Mouse (Mus musculus) CH12.LX (cell line): ENCODE measurements around the gene Hltf. TPM values are rescaled to one million over a fixed set of nuclear protein-coding genes. Genes with fewer than 3 reads are reported as not detected.

Experiments
- DNase-seq: peaks from one replicate; pipeline ENCODE4 v3.0.0-alpha.2; 2013; ENCODE audit errors: extremely low read depth
- H3K27ac ChIP-seq: 2 replicates; pipeline ENCODE4 v1.5.1; 2012; ENCODE audit warnings: low read depth, mild to moderate bottlenecking, control low read depth, moderate library complexity; ENCODE audit not compliant: insufficient read depth
- H3K27me3 ChIP-seq: replicated peaks from 2 replicates; pipeline ENCODE3; 2012; ENCODE audit warnings: inconsistent platforms
- H3K36me3 ChIP-seq, 2 experiments: replicated peaks in 1 of 2; 2 replicates each; pipeline versions ENCODE3 to v1.6.1; 2012; ENCODE audit warnings: inconsistent platforms in 1 of 2, low read length in 1 of 2, mild to moderate bottlenecking in 1 of 2, mixed read lengths in 1 of 2, moderate library complexity in 1 of 2; ENCODE audit not compliant: control insufficient read depth in 1 of 2, insufficient read depth in 1 of 2
- H3K4me1 ChIP-seq, 2 experiments: 2 replicates each; pipeline ENCODE4 v1.6.1; 2012; ENCODE audit warnings: inconsistent platforms in 1 of 2, moderate library complexity in 1 of 2; ENCODE audit not compliant: insufficient read depth in 2 of 2, control insufficient read depth in 1 of 2
- H3K4me2 ChIP-seq: 2 replicates; pipeline ENCODE4 v1.6.1; 2012; ENCODE audit warnings: low read depth, mild to moderate bottlenecking, control low read depth; ENCODE audit not compliant: poor library complexity, insufficient read depth, severe bottlenecking
- H3K4me3 ChIP-seq, 3 experiments: fragments of 150-350 bp in 1 of 3; sonication (generic) in 1 of 3; replicated peaks in 1 of 3; 2 replicates each; pipeline versions ENCODE3 to v1.5.1; 2011 to 2012; ENCODE audit warnings: low read depth in 2 of 3, low read length in 2 of 3, mild to moderate bottlenecking in 2 of 3, moderate library complexity in 2 of 3, control low read depth in 1 of 3, improper control_type of control experiment in 1 of 3, inconsistent platforms in 1 of 3, mixed read lengths in 1 of 3; ENCODE audit not compliant: poor library complexity in 1 of 3
- H3K79me2 ChIP-seq: replicated peaks from 2 replicates; pipeline ENCODE4 v1.6.1; 2012; ENCODE audit warnings: mild to moderate bottlenecking, moderate library complexity; ENCODE audit not compliant: control insufficient read depth, poor library complexity, insufficient read depth, severe bottlenecking; ENCODE audit errors: extremely low read depth
- H3K9ac ChIP-seq: 2 replicates; pipeline ENCODE4 v1.6.1; 2012; ENCODE audit warnings: low read depth, mild to moderate bottlenecking, control low read depth, moderate library complexity; ENCODE audit not compliant: insufficient read depth
- H3K9me3 ChIP-seq: replicated peaks from 2 replicates; pipeline ENCODE3; 2012; ENCODE audit warnings: low read length, inconsistent platforms, mixed read lengths
- BHLHE40 ChIP-seq: IDR thresholded peaks from 2 replicates; pipeline ENCODE4 v1.6.1; 2011; ENCODE audit warnings: mild to moderate bottlenecking, low read depth, low read length, improper control_type of control experiment
- E2F4 ChIP-seq: IDR thresholded peaks from 2 replicates; pipeline ENCODE4 v1.6.1; 2011; ENCODE audit warnings: low read depth, low read length, improper control_type of control experiment; ENCODE audit not compliant: insufficient replicate concordance
- ELF1 ChIP-seq: IDR thresholded peaks from 2 replicates; pipeline ENCODE4 v1.6.1; 2014; ENCODE audit warnings: low read depth, mild to moderate bottlenecking, inconsistent platforms, low read length, improper control_type of control experiment
- EP300 ChIP-seq: IDR thresholded peaks from 2 replicates; pipeline ENCODE4 v1.6.1; 2011; ENCODE audit warnings: low read length, improper control_type of control experiment
- ETS1 ChIP-seq: conservative IDR thresholded peaks from 2 replicates; pipeline ENCODE4 v1.6.1; 2012; ENCODE audit warnings: low read depth, mild to moderate bottlenecking, inconsistent platforms, low read length, improper control_type of control experiment, moderate library complexity
- HCFC1 ChIP-seq: IDR thresholded peaks from 2 replicates; pipeline ENCODE4 v1.6.1; 2012; ENCODE audit warnings: low read depth, mild to moderate bottlenecking, inconsistent platforms, low read length, improper control_type of control experiment
- IRF4 ChIP-seq: IDR thresholded peaks from 2 replicates; pipeline ENCODE4 v1.6.1; 2014; ENCODE audit warnings: low read depth, mild to moderate bottlenecking, inconsistent platforms, low read length, improper control_type of control experiment
- JUN ChIP-seq: IDR thresholded peaks from 2 replicates; pipeline ENCODE4 v1.6.1; 2011; ENCODE audit warnings: low read depth, mild to moderate bottlenecking, low read length, improper control_type of control experiment, moderate library complexity; ENCODE audit not compliant: insufficient read depth
- JUND ChIP-seq: conservative IDR thresholded peaks from 2 replicates; pipeline ENCODE4 v1.6.1; 2011; ENCODE audit warnings: low read depth, low read length, improper control_type of control experiment
- MAFK ChIP-seq: IDR thresholded peaks from 2 replicates; pipeline ENCODE4 v1.6.1; 2011; ENCODE audit warnings: low read length, improper control_type of control experiment; ENCODE audit not compliant: insufficient replicate concordance
- MAX ChIP-seq: IDR thresholded peaks from 2 replicates; pipeline ENCODE4 v1.6.1; 2011; ENCODE audit warnings: low read length, improper control_type of control experiment
- MAZ ChIP-seq: IDR thresholded peaks from 2 replicates; pipeline ENCODE4 v1.6.1; 2012; ENCODE audit warnings: low read depth, mild to moderate bottlenecking, inconsistent platforms, low read length, improper control_type of control experiment, moderate library complexity
- MEF2A ChIP-seq: IDR thresholded peaks from 2 replicates; pipeline ENCODE4 v1.6.1; 2014; ENCODE audit warnings: low read depth, mild to moderate bottlenecking, inconsistent platforms, low read length, improper control_type of control experiment, borderline replicate concordance
- MYC ChIP-seq: IDR thresholded peaks from 2 replicates; pipeline ENCODE4 v1.6.1; 2011; ENCODE audit warnings: low read depth, mild to moderate bottlenecking, improper control_type of control experiment, low read length
- POLR2A ChIP-seq: IDR thresholded peaks from 2 replicates; pipeline ENCODE4 v1.6.1; 2011; ENCODE audit warnings: low read depth, mild to moderate bottlenecking, improper control_type of control experiment, low read length
- RCOR1 ChIP-seq: conservative IDR thresholded peaks from 2 replicates; pipeline ENCODE4 v1.6.1; 2012; ENCODE audit warnings: low read depth, mild to moderate bottlenecking, inconsistent platforms, low read length, improper control_type of control experiment
- SIN3A ChIP-seq: IDR thresholded peaks from 2 replicates; pipeline ENCODE4 v1.6.1; 2012; ENCODE audit warnings: low read length, improper control_type of control experiment, inconsistent platforms
- SMC3 ChIP-seq: IDR thresholded peaks from 2 replicates; pipeline ENCODE4 v1.6.1; 2011; ENCODE audit warnings: low read depth, low read length, improper control_type of control experiment
- TBP ChIP-seq: conservative IDR thresholded peaks from 2 replicates; pipeline ENCODE4 v1.6.1; 2011; ENCODE audit warnings: low read depth, low read length, improper control_type of control experiment
- TCF12 ChIP-seq: IDR thresholded peaks from 2 replicates; pipeline ENCODE4 v1.6.1; 2014; ENCODE audit warnings: low read depth, mild to moderate bottlenecking, inconsistent platforms, low read length, improper control_type of control experiment
- USF2 ChIP-seq: conservative IDR thresholded peaks from 2 replicates; pipeline ENCODE4 v1.6.1; 2011; ENCODE audit warnings: low read depth, low read length, improper control_type of control experiment
- ZC3H11A ChIP-seq: IDR thresholded peaks from 2 replicates; pipeline ENCODE4 v1.6.1; 2012; ENCODE audit warnings: low read depth, mild to moderate bottlenecking, inconsistent platforms, low read length, improper control_type of control experiment
- ZMIZ1 ChIP-seq: IDR thresholded peaks from 2 replicates; pipeline ENCODE4 v1.6.1; 2012; ENCODE audit warnings: low read depth, mild to moderate bottlenecking, inconsistent platforms, low read length, improper control_type of control experiment
- ZNF384 ChIP-seq: IDR thresholded peaks from 2 replicates; pipeline ENCODE4 v1.6.1; 2012; ENCODE audit warnings: low read depth, low read length, improper control_type of control experiment, inconsistent platforms
- dilution Hi-C: fragments of 300-500 bp; cut with MboI; formaldehyde crosslinking; loops from 2 replicates; pipeline ENCODE4 v1.14.3; 2020; ENCODE audit warnings: low sequenced_read_pairs; ENCODE audit not compliant: extremely low pct_unique_long_range_greater_than_20kb, extremely low pct_ligation_motif_present
- in situ Hi-C: fragments of 300-500 bp; cut with MboI; formaldehyde crosslinking; loops from 3 replicates; pipeline ENCODE4 v1.14.3; 2019; ENCODE audit warnings: low sequenced_read_pairs, low pct_ligation_motif_present, low pct_unique_long_range_greater_than_20kb, mixed read lengths
- polyA plus RNA-seq: library from polyadenylated mRNA; unstranded; fragments of >175 nt; gene quantifications from 2 replicates; pipeline ENCODE4 v1.2.1, GENCODE M21; 2012; ENCODE audit warnings: low read depth; ENCODE audit not compliant: insufficient read length
- total RNA-seq, 2 experiments: library from RNA; depleted of rRNA; stranded (reverse); fragments of 300-350 nt in 1 of 2; fragments of >200 nt in 1 of 2; gene quantifications; 2 replicates each; pipeline ENCODE4 v1.2.3; 2012 to 2014

Gene Hltf
- total and polyA plus RNA-seq, 3 experiments, result 18.9 to 37.1 (median 19.4) TPM

GRCm38 (mm10) chr3:20130456-20131349, 73.1 kb downstream of the Hltf start:
- Histone ChIP-seq H3K36me3 (peaks cover 3 to 39% of the 10 kb centered on the region in 2 experiments), H3K79me2 (no peaks in the 10 kb centered on the region), H3K4me1 (peaks cover 19 to 21% of the 10 kb centered on the region in 2 experiments), H3K4me3 (peak overlapping the region in 1 of 3 experiments; percentile 27), H3K27ac (peak overlapping the region; percentile 5; the same call in 1 of the 2 replicates)
- in situ Hi-C loops (no loop called here), dilution Hi-C loops (no loop called here)
- TF ChIP-seq E2F4, result no peak
- TF ChIP-seq BHLHE40, result no peak
- TF ChIP-seq MAX, result no peak
- TF ChIP-seq TCF12, result no peak
- no peak for TF ChIP-seq EP300
- TF ChIP-seq ETS1, result no peak
- TF ChIP-seq IRF4, result no peak
- TF ChIP-seq ZC3H11A, result no peak
- TF ChIP-seq POLR2A, result no peak
- TF ChIP-seq MAFK, result no peak
- no peak for TF ChIP-seq TBP
- TF ChIP-seq SIN3A, result no peak
- no peak for TF ChIP-seq JUND
- no peak for TF ChIP-seq ZMIZ1
- TF ChIP-seq ZNF384, result no peak
- no peak for TF ChIP-seq ELF1
- TF ChIP-seq JUN, result no peak
- TF ChIP-seq, all 38 proteins: peak for 0
- no peak overlapping the region for H3K4me2 ChIP-seq
- H3K9ac ChIP-seq, result no peak overlapping the region
- no peaks in the 10 kb centered on the region for H3K9me3 ChIP-seq
- no peaks in the 10 kb centered on the region for H3K27me3 ChIP-seq
- peak; percentile 62 for DNase-seq

DNA sequence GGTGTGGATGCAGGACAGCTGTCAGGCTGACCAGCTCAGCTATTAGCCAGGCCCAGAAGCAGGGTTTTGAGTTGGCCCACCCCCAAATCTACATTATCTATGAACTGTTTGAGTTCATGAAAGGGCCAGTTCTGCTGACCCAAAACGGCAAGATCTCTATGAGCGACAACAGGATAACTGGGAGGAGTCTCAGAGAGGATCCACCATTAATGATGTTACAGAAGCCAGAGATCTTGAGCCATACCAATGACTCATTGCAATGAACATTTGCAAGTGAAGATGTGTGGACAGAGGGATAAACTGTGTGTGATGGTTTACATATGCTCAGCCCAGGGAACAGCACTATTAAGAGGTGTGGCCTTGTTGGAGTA, 73.7 kb downstream of the Hltf start:
- in situ Hi-C loops (no loop called here), dilution Hi-C loops (no loop called here)
- Histone ChIP-seq H3K4me1 (peaks cover 19 to 21% of the 10 kb centered on the region in 2 experiments), H3K27me3 (no peaks in the 10 kb centered on the region), H3K36me3 (peaks cover 8 to 40% of the 10 kb centered on the region in 2 experiments), H3K9me3 (no peaks in the 10 kb centered on the region), H3K4me3 (peak overlapping the region in 1 of 3 experiments; percentile 15), H3K79me2 (no peaks in the 10 kb centered on the region), H3K9ac (no peak overlapping the region), H3K4me2 (no peak overlapping the region), H3K27ac (no peak overlapping the region)
- TF ChIP-seq RCOR1, result no peak
- TF ChIP-seq IRF4, result no peak
- TF ChIP-seq ZC3H11A, result no peak
- no peak for TF ChIP-seq MEF2A
- TF ChIP-seq MAX, result no peak
- TF ChIP-seq USF2, result no peak
- TF ChIP-seq MYC, result no peak
- no peak for TF ChIP-seq MAZ
- TF ChIP-seq SMC3, result no peak
- no peak for TF ChIP-seq HCFC1
- no peak for TF ChIP-seq EP300
- TF ChIP-seq TCF12, result no peak
- no peak for DNase-seq
